Mouse (Mus musculus) thymus, postnatal 25 days (tissue): ENCODE results near the gene Fgf4.

Experiments
- DNase-seq: peaks from one replicate; pipeline ENCODE4 v3.0.0; 2022

Gene Fgf4

GRCm38 (mm10) chr7:144847067-144847466 is at the start of gene Fgf4:
TSS of gene Fgf4 (plus strand) at chr7:144847367.
- DNase-seq: no peak

GRCm38 (mm10) chr7:144798471-144798870 is 48.7 kb upstream of the Fgf4 start:
- DNase-seq: no peak

GRCm38 (mm10) chr7:144807036-144807435 is 40.1 kb upstream of the Fgf4 start:
- no peak for DNase-seq

- no peak for DNase-seq
Measured at GRCm38 (mm10) chr7:144807976-144808577, 39.1 kb upstream of the Fgf4 start.

GRCm38 (mm10) chr7:144811521-144811920 is 35.6 kb upstream of the Fgf4 start:
- DNase-seq: no peak

GRCm38 (mm10) chr7:144821901-144822300 is 25.3 kb upstream of the Fgf4 start:
- DNase-seq: no peak

GRCm38 (mm10) chr7:144823988-144824387 is 23.2 kb upstream of the Fgf4 start:
- no peak for DNase-seq

- DNase-seq: no peak
Measured at GRCm38 (mm10) chr7:144828369-144828768, 18.8 kb upstream of the Fgf4 start.

GRCm38 (mm10) chr7:144837891-144838488 is 9.2 kb upstream of the Fgf4 start, which contains the start of gene Fgf3:
TSS of gene Fgf3 (plus strand) at chr7:144838083.
- no peak for DNase-seq

- DNase-seq: no peak
Measured at GRCm38 (mm10) chr7:144838522-144839503, 8.4 kb upstream of the Fgf4 start.

GRCm38 (mm10) chr7:144846158-144846557 is 1.0 kb upstream of the Fgf4 start:
- peak; percentile 43 for DNase-seq

- DNase-seq: no peak
Measured at GRCm38 (mm10) chr7:144851321-144851720, 4.2 kb downstream of the Fgf4 start.

GRCm38 (mm10) chr7:144854966-144855365 is 7.8 kb downstream of the Fgf4 start:
- DNase-seq: no peak

GRCm38 (mm10) chr7:144857158-144857557 is 10.0 kb downstream of the Fgf4 start:
- DNase-seq: no peak

GRCm38 (mm10) chr7:144857826-144858342 is 10.7 kb downstream of the Fgf4 start:
- no peak for DNase-seq

GRCm38 (mm10) chr7:144858702-144859101 is 11.5 kb downstream of the Fgf4 start:
- DNase-seq: no peak

GRCm38 (mm10) chr7:144861056-144861768 is 14.0 kb downstream of the Fgf4 start:
- DNase-seq: no peak

- no peak for DNase-seq
Measured at GRCm38 (mm10) chr7:144861769-144862070, 14.6 kb downstream of the Fgf4 start.

- DNase-seq: no peak
Measured at GRCm38 (mm10) chr7:144862126-144862525, 15.0 kb downstream of the Fgf4 start.

GRCm38 (mm10) chr7:144862712-144863111 is 15.5 kb downstream of the Fgf4 start:
- DNase-seq: no peak

- DNase-seq: no peak
Measured at GRCm38 (mm10) chr7:144863196-144863595, 16.0 kb downstream of the Fgf4 start.

- DNase-seq: no peak
Measured at GRCm38 (mm10) chr7:144864160-144864670, 17.0 kb downstream of the Fgf4 start.

- DNase-seq: no peak
Measured at GRCm38 (mm10) chr7:144867161-144867560, 20.0 kb downstream of the Fgf4 start.
